Mouse (Mus musculus): Measurements from ENCODE around the gene AI481877. TPM values are rescaled to one million over a fixed set of nuclear protein-coding genes. Genes with fewer than 3 reads are reported as not detected.
"Not testable (repeated sequence)": the region's sequence is repeated elsewhere in the genome, so short reads cannot be mapped to it uniquely, and the experiment has no call there.

The AI481877 gene
- not detected in 2 replicates for polyA plus RNA-seq (2012; rRNA removed)

GRCm38 (mm10) chr4:59138507-59139033, at the start of gene AI481877:
Gene AI481877 (minus strand): TSS chr4:59138983.
- not testable (repeated sequence) for DNase-seq (ENCODE audit: low spot score)

GRCm38 (mm10) chr4:59188474-59188801, 49.7 kb upstream of the AI481877 start:
- no peak for DNase-seq (ENCODE audit: low spot score)

- no peak for DNase-seq (ENCODE audit: low spot score)
These were observed 48.5 kb upstream of the AI481877 start for GRCm38 (mm10) chr4:59187289-59187688.

- DNase-seq (ENCODE audit: low spot score) = no peak
These were observed 46.9 kb upstream of the AI481877 start for GRCm38 (mm10) chr4:59185671-59186070.

- no peak for DNase-seq (ENCODE audit: low spot score)
These were observed 42.8 kb upstream of the AI481877 start for GRCm38 (mm10) chr4:59181320-59182271.

GRCm38 (mm10) chr4:59177566-59177965, 38.8 kb upstream of the AI481877 start:
- no peak for DNase-seq (ENCODE audit: low spot score)

GRCm38 (mm10) chr4:59175929-59176328, 37.1 kb upstream of the AI481877 start:
- no peak for DNase-seq (ENCODE audit: low spot score)

- DNase-seq (ENCODE audit: low spot score) = no peak
These were observed 36.2 kb upstream of the AI481877 start for GRCm38 (mm10) chr4:59175003-59175402.

- DNase-seq (ENCODE audit: low spot score) = no peak
These were observed 34.6 kb upstream of the AI481877 start for GRCm38 (mm10) chr4:59173181-59173922.

- DNase-seq (ENCODE audit: low spot score) = no peak
These were observed 33.8 kb upstream of the AI481877 start for GRCm38 (mm10) chr4:59172616-59173015.

GRCm38 (mm10) chr4:59169981-59170380, 31.2 kb upstream of the AI481877 start:
- DNase-seq (ENCODE audit: low spot score) = no peak

- no peak for DNase-seq (ENCODE audit: low spot score)
These were observed 28.6 kb upstream of the AI481877 start for GRCm38 (mm10) chr4:59167251-59167847.

GRCm38 (mm10) chr4:59164034-59164433, 25.3 kb upstream of the AI481877 start:
- no peak for DNase-seq (ENCODE audit: low spot score)

GRCm38 (mm10) chr4:59160959-59161670, 22.3 kb upstream of the AI481877 start:
- DNase-seq (ENCODE audit: low spot score) = no peak

- DNase-seq (ENCODE audit: low spot score) = no peak
These were observed 21.5 kb upstream of the AI481877 start for GRCm38 (mm10) chr4:59160289-59160688.

- DNase-seq (ENCODE audit: low spot score) = no peak
These were observed 18.9 kb upstream of the AI481877 start for GRCm38 (mm10) chr4:59157654-59158053.

GRCm38 (mm10) chr4:59156897-59157592, 18.3 kb upstream of the AI481877 start:
- no peak for DNase-seq (ENCODE audit: low spot score)

GRCm38 (mm10) chr4:59151953-59152352, 13.2 kb upstream of the AI481877 start:
- no peak for DNase-seq (ENCODE audit: low spot score)

GRCm38 (mm10) chr4:59150907-59151306, 12.1 kb upstream of the AI481877 start:
- DNase-seq (ENCODE audit: low spot score) = no peak

GRCm38 (mm10) chr4:59149043-59149442, 10.3 kb upstream of the AI481877 start:
- DNase-seq (ENCODE audit: low spot score) = no peak

GRCm38 (mm10) chr4:59128935-59129334, 9.8 kb downstream of the AI481877 start:
- no peak for DNase-seq (ENCODE audit: low spot score)

Data from urinary bladder, adult 2 months (tissue).